Mouse (Mus musculus) embryonic facial prominence, embryonic 15.5 days (tissue): ENCODE data around the gene Lce3a. TPM values are rescaled to one million over a fixed set of nuclear protein-coding genes. Genes with fewer than 3 reads are reported as not detected.

Source experiments
- ATAC-seq: fragments of 200-750 bp; cut with Nextera tagmentation; 2 replicates; pipeline ENCODE4 v1.8.0; 2017; ENCODE audit warnings: low read depth, moderate TSS enrichment; ENCODE audit not compliant: insufficient number of reproducible peaks, low FRiP score, low TSS enrichment
- H3K27ac ChIP-seq: fragments of 300-500 bp; sonication (generic); replicated peaks from 2 replicates; pipeline ENCODE4 v1.5.1; 2015; ENCODE audit warnings: mild to moderate bottlenecking, inconsistent platforms
- H3K27me3 ChIP-seq: fragments of 300-500 bp; sonication (generic); 2 replicates; pipeline ENCODE4 v1.6.1; 2015; ENCODE audit warnings: inconsistent platforms
- H3K36me3 ChIP-seq: fragments of 300-500 bp; sonication (generic); 2 replicates; pipeline ENCODE4 v1.6.1; 2015; ENCODE audit warnings: mild to moderate bottlenecking, inconsistent platforms
- H3K4me1 ChIP-seq: fragments of 300-500 bp; sonication (generic); 2 replicates; pipeline ENCODE4 v1.6.1; 2015; ENCODE audit warnings: inconsistent platforms
- H3K4me2 ChIP-seq: fragments of 300-500 bp; sonication (generic); replicated peaks from 2 replicates; pipeline ENCODE4 v1.6.1; 2015; ENCODE audit warnings: mild to moderate bottlenecking, inconsistent platforms
- H3K4me3 ChIP-seq: fragments of 300-500 bp; sonication (generic); replicated peaks from 2 replicates; pipeline ENCODE4 v1.5.1; 2015; ENCODE audit warnings: mild to moderate bottlenecking, inconsistent platforms
- H3K9ac ChIP-seq: fragments of 300-500 bp; sonication (generic); 2 replicates; pipeline ENCODE4 v1.6.1; 2015; ENCODE audit warnings: inconsistent platforms
- H3K9me3 ChIP-seq: fragments of 300-500 bp; sonication (generic); replicated peaks from 2 replicates; pipeline ENCODE4 v1.6.1; 2016; ENCODE audit warnings: inconsistent platforms
- WGBS: fragments of 180-500 bp; shearing (Covaris S2); methylation state at CpG from one replicate; pipeline ENCODE4 v1.1.7; 2015; 5-methylcytosine and 5-hydroxymethylcytosine counted together
- polyA plus RNA-seq: library from polyadenylated mRNA; unstranded; fragments of >200 nt; fragmentation: Nextera tagmentation; extraction: Ambion mirVana; gene quantifications from 2 replicates; pipeline ENCODE4 v1.2.1, GENCODE M21; 2015

The Lce3a gene
- 29.8 and 90.3 TPM in 2 replicates for polyA plus RNA-seq

DNA sequence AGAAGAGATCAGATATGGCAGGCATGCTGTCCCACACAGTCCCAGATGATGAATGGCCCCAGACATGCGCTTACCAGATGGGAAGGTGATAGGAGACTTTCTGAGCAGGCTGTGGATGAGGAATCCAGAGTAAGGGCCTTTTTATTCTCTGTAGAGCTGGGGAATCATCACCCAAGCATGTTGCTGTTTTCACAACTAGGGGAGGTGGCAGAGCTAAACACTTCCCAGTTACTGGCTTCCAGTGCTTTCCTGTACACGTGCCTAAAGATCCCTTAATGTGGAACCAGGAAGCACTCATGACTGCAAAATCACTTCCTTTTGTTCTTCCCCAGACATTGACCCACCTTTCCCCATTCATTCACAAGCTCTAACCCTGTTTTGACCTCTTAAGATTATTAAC is at the start of gene Lce3a:
Gene Lce3a, minus strand, starts transcription at position 101 of the 400 bp plus-strand sequence.
- H3K4me3 ChIP-seq: no peak within 1 kb of the TSS
- no peaks in the 10 kb centered on the region for H3K27me3 ChIP-seq
- H3K36me3 ChIP-seq: no peaks in the 10 kb centered on the region
- H3K9ac ChIP-seq: no peak within 1 kb of the TSS
- no peaks in the 10 kb centered on the region for H3K4me1 ChIP-seq
- 60% methylated on average over 2 of the region's 2 CpGs for WGBS
- no peaks in the 10 kb centered on the region for H3K9me3 ChIP-seq
- H3K27ac ChIP-seq: no peak within 1 kb of the TSS
- no peak for ATAC-seq
- no peak within 1 kb of the TSS for H3K4me2 ChIP-seq

DNA sequence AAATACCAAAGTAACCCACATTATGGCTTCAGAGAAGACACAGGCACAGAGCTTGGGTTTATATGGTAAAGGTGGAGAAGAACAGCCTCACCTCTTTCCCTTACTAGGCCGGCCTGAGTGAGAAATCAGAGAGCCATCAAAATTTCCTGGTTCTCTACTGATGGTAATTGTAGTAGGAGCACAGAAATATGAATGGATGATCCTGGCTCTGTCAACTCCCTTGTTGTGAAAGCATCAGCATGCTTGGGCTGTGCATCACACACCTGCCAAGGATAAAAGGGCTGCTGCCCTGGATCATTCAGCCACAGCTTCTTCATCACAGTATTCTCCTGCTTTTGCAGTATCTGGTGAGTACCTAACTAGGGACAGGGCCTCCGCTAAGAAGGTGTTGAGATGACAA is 40.7 kb upstream of the Lce3a start, which contains the start of gene Lce3e:
Gene Lce3e, plus strand, starts transcription at position 301 of the 400 bp plus-strand sequence.
- no peak within 1 kb of the TSS for H3K27ac ChIP-seq
- H3K9ac ChIP-seq: no peak within 1 kb of the TSS
- no peaks in the 10 kb centered on the region for H3K27me3 ChIP-seq
- no peak for ATAC-seq
- no peaks in the 10 kb centered on the region for H3K36me3 ChIP-seq
- no peaks in the 10 kb centered on the region for H3K9me3 ChIP-seq
- H3K4me3 ChIP-seq: no peak within 1 kb of the TSS
- no peaks in the 10 kb centered on the region for H3K4me1 ChIP-seq
- H3K4me2 ChIP-seq: no peak within 1 kb of the TSS
- 84% methylated on average over 2 of the region's 2 CpGs for WGBS

DNA sequence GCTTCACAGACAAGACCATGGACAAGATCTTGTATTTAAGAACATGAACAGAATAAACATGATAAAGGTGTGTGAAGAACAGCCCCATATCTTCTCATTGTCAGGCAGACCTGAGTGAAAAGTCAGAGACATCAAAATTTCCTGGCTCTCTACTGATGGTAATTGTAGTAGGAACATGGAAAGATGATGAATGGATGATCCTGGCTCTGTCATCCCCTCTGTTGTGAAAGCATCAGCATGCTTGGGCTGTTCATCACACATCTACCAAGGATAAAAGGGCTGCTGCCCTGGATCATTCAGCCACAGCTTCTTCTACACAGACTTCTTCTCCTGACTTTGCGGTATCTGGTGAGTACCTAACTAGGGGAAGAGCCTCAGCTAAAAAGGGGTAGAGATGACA is 31.1 kb upstream of the Lce3a start, which contains the start of gene Lce3d:
Gene Lce3d, plus strand, starts transcription at position 301 of the 400 bp plus-strand sequence.
- H3K9ac ChIP-seq: no peak within 1 kb of the TSS
- WGBS: 91% methylated on average over 1 of the region's 1 CpGs
- H3K9me3 ChIP-seq: no peaks in the 10 kb centered on the region
- no peak for ATAC-seq
- no peak within 1 kb of the TSS for H3K4me2 ChIP-seq
- H3K27ac ChIP-seq: no peak within 1 kb of the TSS
- no peaks in the 10 kb centered on the region for H3K4me1 ChIP-seq
- no peaks in the 10 kb centered on the region for H3K27me3 ChIP-seq
- no peaks in the 10 kb centered on the region for H3K36me3 ChIP-seq
- H3K4me3 ChIP-seq: no peak within 1 kb of the TSS

DNA sequence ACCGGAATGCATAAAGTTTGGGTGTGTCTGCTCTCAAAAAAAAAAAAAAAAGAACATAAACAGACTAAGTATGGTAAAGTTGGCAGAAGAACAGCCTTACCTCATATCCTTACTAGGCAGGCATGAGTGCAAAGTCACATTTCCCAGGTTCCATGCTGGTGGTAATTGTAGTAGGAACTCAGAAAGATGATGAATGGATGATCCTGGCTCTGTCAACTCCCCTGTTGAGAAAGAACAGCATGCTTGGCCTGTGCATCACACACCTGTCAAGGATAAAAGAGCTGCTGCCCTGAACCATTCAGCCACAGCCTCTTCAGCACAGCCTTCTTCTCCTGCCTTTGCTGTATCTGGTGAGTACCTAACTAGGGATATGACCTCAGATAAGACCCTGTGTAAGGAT is 18.2 kb upstream of the Lce3a start, which contains the start of gene Lce3c:
Gene Lce3c, plus strand, starts transcription at position 301 of the 400 bp plus-strand sequence.
- Histone ChIP-seq H3K4me3 (no peak within 1 kb of the TSS), H3K36me3 (no peaks in the 10 kb centered on the region), H3K27ac (no peak within 1 kb of the TSS), H3K9me3 (no peaks in the 10 kb centered on the region), H3K27me3 (no peaks in the 10 kb centered on the region), H3K4me1 (no peaks in the 10 kb centered on the region), H3K4me2 (no peak within 1 kb of the TSS), H3K9ac (no peak within 1 kb of the TSS)
- ATAC-seq: no peak
- WGBS: 52% methylated on average over 1 of the region's 1 CpGs

DNA sequence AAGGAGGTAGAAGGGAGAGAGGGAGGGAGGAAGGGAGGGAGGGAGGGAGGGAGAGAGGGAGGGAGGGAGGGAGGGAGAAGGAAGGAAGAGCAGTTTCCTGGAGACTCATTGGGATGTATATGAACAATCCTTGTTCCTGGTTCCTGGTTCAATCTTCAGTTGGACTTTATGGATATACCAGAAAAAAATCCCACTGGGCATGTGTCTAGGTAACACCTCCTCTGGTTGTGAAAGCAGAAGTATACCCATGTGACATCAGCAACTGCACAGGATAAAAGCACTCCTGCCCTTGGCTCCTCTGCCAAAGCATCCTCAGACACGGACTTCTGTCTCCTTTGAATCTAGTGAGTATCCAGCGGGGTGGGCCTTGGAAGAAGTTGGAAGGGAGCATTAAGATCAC is 6.6 kb upstream of the Lce3a start, which contains the start of gene Lce3b:
Gene Lce3b, plus strand, starts transcription at position 301 of the 400 bp plus-strand sequence.
- Histone ChIP-seq H3K4me1 (no peaks in the 10 kb centered on the region), H3K27me3 (no peaks in the 10 kb centered on the region), H3K9ac (no peak within 1 kb of the TSS), H3K36me3 (no peaks in the 10 kb centered on the region), H3K9me3 (no peaks in the 10 kb centered on the region), H3K4me3 (no peak within 1 kb of the TSS), H3K4me2 (no peak within 1 kb of the TSS), H3K27ac (no peak within 1 kb of the TSS)
- ATAC-seq: no peak
- WGBS: 62% methylated on average over 2 of the region's 2 CpGs

DNA sequence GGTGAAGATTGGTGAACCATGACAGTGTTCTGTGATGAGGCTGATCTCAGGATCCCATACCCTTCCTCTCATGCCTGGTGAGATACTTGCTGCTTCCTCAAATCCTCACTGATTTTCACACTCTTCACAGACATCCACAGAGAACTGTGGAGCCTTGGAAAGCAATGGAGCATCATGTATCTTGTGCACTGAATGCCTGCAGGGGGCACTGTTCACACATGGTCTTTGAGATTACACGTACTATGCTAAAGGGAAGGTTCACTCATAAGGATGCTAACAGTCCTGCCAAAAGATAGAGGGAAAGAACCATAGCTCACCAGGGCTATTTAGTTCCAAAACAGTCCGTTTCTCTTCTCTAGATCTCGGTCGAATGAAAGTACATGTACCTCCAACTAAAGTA is 5.7 kb downstream of the Lce3a start:
- Histone ChIP-seq H3K4me1 (no peaks in the 10 kb centered on the region), H3K27ac (no peak overlapping the region), H3K9me3 (no peaks in the 10 kb centered on the region), H3K4me3 (no peak overlapping the region), H3K9ac (no peak overlapping the region), H3K36me3 (no peaks in the 10 kb centered on the region), H3K4me2 (no peak overlapping the region), H3K27me3 (no peaks in the 10 kb centered on the region)
- 58% methylated on average over 4 of the region's 4 CpGs for WGBS
- no peak for ATAC-seq

DNA sequence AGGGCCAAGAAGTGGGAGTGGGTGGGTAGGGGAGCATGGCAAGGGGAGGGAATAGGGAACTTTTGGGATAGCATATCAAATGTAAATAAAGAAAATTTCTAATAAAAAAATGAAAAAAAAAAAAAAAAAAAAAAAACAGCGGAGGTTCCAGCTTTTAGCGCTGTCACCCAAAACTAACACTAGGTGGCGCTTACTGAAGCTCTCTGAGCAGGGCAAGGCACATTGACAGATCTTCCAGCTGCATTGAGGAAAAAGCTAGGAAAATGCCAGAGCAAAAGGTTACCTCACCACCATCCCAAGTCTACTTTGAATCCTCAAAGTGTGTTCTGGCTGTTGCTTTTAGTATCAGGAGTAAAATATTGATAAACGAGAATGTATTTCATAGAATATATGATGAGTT is 18.5 kb downstream of the Lce3a start:
- Histone ChIP-seq H3K36me3 (no peaks in the 10 kb centered on the region), H3K27ac (no peak overlapping the region), H3K4me1 (no peaks in the 10 kb centered on the region), H3K9me3 (no peaks in the 10 kb centered on the region), H3K4me2 (no peak overlapping the region), H3K4me3 (no peak overlapping the region), H3K9ac (no peak overlapping the region), H3K27me3 (no peaks in the 10 kb centered on the region)
- WGBS: 20% methylated on average over 4 of the region's 4 CpGs
- ATAC-seq: no peak

DNA sequence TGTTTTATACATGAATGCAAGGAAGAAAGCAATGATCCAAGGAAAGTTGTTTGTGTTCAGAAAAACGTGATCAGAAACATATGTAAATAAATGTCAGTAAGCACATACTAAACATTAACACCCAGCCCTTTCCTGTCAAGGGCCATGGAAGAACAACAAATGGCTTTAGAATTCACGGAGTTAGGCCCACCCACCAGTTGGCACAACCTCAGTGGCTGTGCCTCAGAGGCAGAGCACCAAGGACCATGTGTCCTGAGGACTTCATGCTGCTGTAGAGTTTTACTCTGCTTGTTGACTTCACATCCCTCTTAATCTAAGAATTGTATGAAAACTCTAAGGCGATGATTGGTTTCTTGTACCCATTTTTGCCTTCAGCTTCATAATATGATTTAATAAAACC is 20.8 kb downstream of the Lce3a start:
- 48% methylated on average over 3 of the region's 3 CpGs for WGBS
- H3K9ac ChIP-seq: no peak overlapping the region
- H3K4me3 ChIP-seq: no peak overlapping the region
- no peak overlapping the region for H3K4me2 ChIP-seq
- H3K9me3 ChIP-seq: no peaks in the 10 kb centered on the region
- H3K27ac ChIP-seq: no peak overlapping the region
- H3K4me1 ChIP-seq: no peaks in the 10 kb centered on the region
- ATAC-seq: no peak
- no peaks in the 10 kb centered on the region for H3K27me3 ChIP-seq
- H3K36me3 ChIP-seq: no peaks in the 10 kb centered on the region

DNA sequence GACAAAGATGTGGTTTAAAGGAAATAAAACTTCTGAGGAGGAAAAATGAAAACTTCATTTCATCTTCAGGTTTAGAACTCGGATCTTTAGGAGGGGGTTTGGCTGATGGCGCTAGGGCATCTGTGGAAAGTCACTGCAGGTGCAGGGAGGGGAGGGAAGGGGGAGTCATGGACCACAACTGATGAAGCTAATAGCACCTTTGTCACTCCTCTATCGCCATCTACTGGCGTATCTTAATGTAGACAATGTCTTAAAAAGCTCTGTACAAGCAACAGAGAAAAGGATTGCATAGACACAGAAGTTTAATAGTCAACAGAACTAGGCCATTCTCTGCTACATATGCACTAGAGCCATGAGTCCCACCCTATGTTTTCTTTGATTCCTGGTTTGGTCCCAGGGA is 22.4 kb downstream of the Lce3a start:
- Histone ChIP-seq H3K9ac (no peak overlapping the region), H3K27me3 (no peaks in the 10 kb centered on the region), H3K36me3 (no peaks in the 10 kb centered on the region), H3K27ac (no peak overlapping the region), H3K4me3 (no peak overlapping the region), H3K4me2 (no peak overlapping the region), H3K9me3 (no peaks in the 10 kb centered on the region), H3K4me1 (no peaks in the 10 kb centered on the region)
- WGBS: 18% methylated on average over 4 of the region's 4 CpGs
- ATAC-seq: no peak

DNA sequence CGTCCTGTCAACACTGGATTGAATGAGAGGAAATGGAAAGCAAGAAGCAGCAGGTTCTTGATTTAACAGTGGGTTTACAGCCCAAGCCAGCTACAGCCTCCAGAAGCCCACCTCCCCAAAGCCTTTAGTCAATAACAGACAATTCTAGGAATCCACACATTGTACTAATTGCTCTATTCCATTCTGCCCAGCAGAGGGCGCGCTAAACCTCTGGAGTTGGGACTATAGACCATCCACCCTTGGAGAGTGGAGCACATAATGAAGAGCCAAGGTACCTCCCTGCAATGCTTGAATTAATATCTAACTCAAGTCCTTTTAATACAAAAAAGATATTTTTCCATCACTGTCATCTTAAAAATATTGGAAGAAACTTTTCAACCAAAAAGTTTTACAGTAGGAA is 23.0 kb downstream of the Lce3a start:
- H3K4me3 ChIP-seq: no peak overlapping the region
- no peaks in the 10 kb centered on the region for H3K27me3 ChIP-seq
- H3K4me2 ChIP-seq: no peak overlapping the region
- H3K4me1 ChIP-seq: no peaks in the 10 kb centered on the region
- H3K36me3 ChIP-seq: no peaks in the 10 kb centered on the region
- ATAC-seq: no peak
- H3K27ac ChIP-seq: no peak overlapping the region
- no peak overlapping the region for H3K9ac ChIP-seq
- H3K9me3 ChIP-seq: no peaks in the 10 kb centered on the region
- 21% methylated on average over 3 of the region's 3 CpGs for WGBS

DNA sequence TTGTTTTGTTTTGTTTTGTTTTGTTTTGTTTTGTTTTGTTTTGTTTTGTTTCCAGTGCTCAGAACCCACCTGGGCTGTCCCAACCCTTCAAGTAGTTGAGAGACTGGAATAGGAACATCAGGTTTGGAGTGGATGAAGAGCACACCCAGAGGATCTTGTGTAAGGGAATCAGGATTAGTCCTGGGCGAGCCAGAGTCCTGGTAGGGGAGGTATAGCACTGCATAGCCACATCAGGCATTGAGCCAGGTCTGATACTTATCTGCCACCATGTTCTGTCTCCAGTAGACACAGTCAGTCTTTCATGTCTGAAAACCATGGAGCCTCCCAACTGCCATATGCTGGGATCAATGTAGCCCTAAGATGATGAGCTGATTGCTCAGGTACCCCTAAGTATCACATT is 31.5 kb downstream of the Lce3a start:
- no peaks in the 10 kb centered on the region for H3K36me3 ChIP-seq
- H3K4me1 ChIP-seq: 0 out of 2 replicates have a peak, but pooled peaks cover 5% of the 10 kb centered on the region
- peak; percentile 60; the same call in 1 of the 2 replicates for ATAC-seq
- H3K27ac ChIP-seq: 0 out of 2 replicates have a peak overlapping the region, but pooled peaks have one; percentile 8
- 38% methylated on average over 1 of the region's 1 CpGs for WGBS
- H3K9me3 ChIP-seq: no peaks in the 10 kb centered on the region
- H3K4me3 ChIP-seq: no peak overlapping the region
- H3K27me3 ChIP-seq: no peaks in the 10 kb centered on the region
- H3K4me2 ChIP-seq: no peak overlapping the region
- H3K9ac ChIP-seq: no peak overlapping the region

DNA sequence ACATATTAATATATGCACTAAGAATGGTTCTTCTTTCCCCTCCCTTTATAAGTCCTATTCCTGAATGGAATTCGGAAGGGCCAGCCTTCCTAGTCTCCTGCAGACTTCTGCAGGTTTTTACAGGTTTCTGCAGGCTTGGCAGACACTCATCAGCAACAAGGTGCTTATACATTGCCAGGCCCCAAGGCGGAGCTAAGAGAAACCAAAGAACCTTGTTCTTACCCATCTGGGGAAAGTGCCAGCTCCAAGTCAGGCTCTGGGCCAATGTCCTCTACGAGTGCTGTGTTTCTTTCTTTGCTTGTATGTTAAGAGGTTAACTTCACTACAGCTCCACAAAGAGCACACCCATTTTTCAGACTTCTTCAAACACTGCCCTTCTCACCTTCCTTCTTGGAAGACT is 32.0 kb downstream of the Lce3a start:
- H3K4me2 ChIP-seq: no peak overlapping the region
- ATAC-seq: no peak; the same call in 1 of the 2 replicates
- 0 out of 2 replicates have a peak, but pooled peaks cover 5% of the 10 kb centered on the region for H3K4me1 ChIP-seq
- H3K36me3 ChIP-seq: no peaks in the 10 kb centered on the region
- H3K27me3 ChIP-seq: no peaks in the 10 kb centered on the region
- WGBS: 54% methylated on average over 3 of the region's 3 CpGs
- H3K27ac ChIP-seq: no peak overlapping the region
- H3K9me3 ChIP-seq: no peaks in the 10 kb centered on the region
- no peak overlapping the region for H3K4me3 ChIP-seq
- no peak overlapping the region for H3K9ac ChIP-seq
